Mouse (Mus musculus) layer of hippocampus, postnatal 14 days (tissue): Measurements from ENCODE around the gene Slc2a6. TPM values are rescaled to one million over a fixed set of nuclear protein-coding genes. Genes with fewer than 3 reads are reported as not detected.

ENCODE experiments used
- total RNA-seq, 2 experiments: library from RNA; stranded (reverse); gene quantifications; 2 replicates each; pipeline ENCODE4 v1.2.3; 2021

The Slc2a6 gene
- total RNA-seq, 2 experiments from 2014 or later, result 46.3 to 46.7 TPM

Other genes with a start within 250 kb of the Slc2a6 start
- gene Abo, start 163.0 kb downstream of the Slc2a6 start, total RNA-seq, result not detected
- gene Surf6, start 125.1 kb downstream of the Slc2a6 start, total RNA-seq, result 10 to 100 TPM; 27.9 to 28.9 TPM
- gene Med22, start 117.3 kb downstream of the Slc2a6 start, total RNA-seq, result 10 to 100 TPM; 42.9 to 46.5 TPM
- 100 to 1,000 TPM; 274 to 302 TPM for gene Rpl7a, start 117.2 kb downstream of the Slc2a6 start, total RNA-seq
- gene Surf2, start 111.6 kb downstream of the Slc2a6 start, total RNA-seq, result 10 to 100 TPM; 32.4 to 38.4 TPM
- gene Surf1, start 111.5 kb downstream of the Slc2a6 start, total RNA-seq, result 10 to 100 TPM; 87.5 to 90.6 TPM
- 10 to 100 TPM; 60.2 to 61.7 TPM for gene Surf4, start 94.1 kb downstream of the Slc2a6 start, total RNA-seq
- gene Stkld1, start 94.0 kb downstream of the Slc2a6 start, total RNA-seq, result under 1 TPM; 0.17 to 0.18 TPM
- 10 to 100 TPM; 53.5 to 55.7 TPM for gene Rexo4, start 63.6 kb downstream of the Slc2a6 start, total RNA-seq
- gene Adamts13, start 54.6 kb downstream of the Slc2a6 start, total RNA-seq, result 1 to 10 TPM; 1.4 to 1.7 TPM
- 10 to 100 TPM; 50.6 to 52.1 TPM for gene Cacfd1, start 18.1 kb downstream of the Slc2a6 start, total RNA-seq
- gene Mymk, start 44.2 kb upstream of the Slc2a6 start, total RNA-seq, result 1 to 10 TPM; 1.1 to 1.4 TPM
- 10 to 100 TPM; 12.7 to 14.7 TPM for gene Adamtsl2, start 51.4 kb upstream of the Slc2a6 start, total RNA-seq
- 100 to 1,000 TPM; 110 to 119 TPM for gene Fam163b, start 114.5 kb upstream of the Slc2a6 start, total RNA-seq
- gene Dbh, start 137.2 kb upstream of the Slc2a6 start, total RNA-seq, result under 1 TPM; 0.48 to 0.91 TPM
- gene Sardh, start 220.3 kb upstream of the Slc2a6 start, total RNA-seq, result 10 to 100 TPM in 1 of 2 experiments, 1 to 10 TPM in 1; 9.8 to 10.5 TPM